Mouse (Mus musculus): ENCODE results near the gene Ncapg2. TPM values are rescaled to one million over a fixed set of nuclear protein-coding genes. Genes with fewer than 3 reads are reported as not detected.

Ncapg2 gene
- polyA plus RNA-seq, 1 experiment from 2014 or later: 22.7 TPM

DNA sequence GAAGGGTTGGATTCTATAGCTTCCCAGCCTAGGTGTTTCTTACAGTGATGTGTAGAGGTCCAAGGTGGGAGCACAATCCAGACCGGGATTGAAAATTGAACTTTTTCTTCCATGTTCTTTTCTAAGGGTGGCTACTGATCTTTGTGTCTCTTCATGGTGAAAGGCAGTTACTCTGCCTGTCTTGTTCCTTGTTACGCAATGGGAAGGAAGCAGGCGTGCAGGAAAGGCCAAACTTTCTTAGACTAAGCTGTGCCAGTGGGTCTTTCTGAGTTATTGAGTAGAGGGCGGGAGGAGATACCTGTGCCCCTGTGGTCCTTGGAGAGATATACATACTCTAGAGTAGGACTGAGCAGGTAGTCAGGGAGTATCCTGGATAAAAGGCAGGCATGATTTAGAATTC is 9.7 kb downstream of the Ncapg2 start:
- Histone ChIP-seq H3K9me3 (ENCODE audit: control insufficient read depth, low read length) (no peaks in the 10 kb centered on the region), H3K4me2 (ENCODE audit: low read length) (no peak overlapping the region), H3K27ac (replicated peaks in 1 of 2; ENCODE audit: control insufficient read depth in 1 of 2, insufficient read depth in 1 of 2, low read depth in 2 of 2, low read length in 2 of 2) (no peak overlapping the region), H3K9ac (ENCODE audit: low read length) (no peak overlapping the region), H3K36me3 (ENCODE audit: control insufficient read depth, insufficient read depth, low read length) (peaks cover 67% of the 10 kb centered on the region), H3K27me3 (ENCODE audit: control insufficient read depth, insufficient read depth, low read length) (no peaks in the 10 kb centered on the region), H3K4me3 (ENCODE audit: control insufficient read depth in 1 of 2, insufficient read depth in 1 of 2, low read depth in 1 of 2, low read length in 2 of 2) (no peak overlapping the region), H3K4me1 (ENCODE audit: control insufficient read depth in 2 of 2, insufficient read depth in 2 of 2, low read length in 2 of 2) (no peaks in the 10 kb centered on the region)
- WGBS: 96% methylated on average over 4 of the region's 4 CpGs
- no peak for ATAC-seq (ENCODE audit: insufficient number of reproducible peaks, insufficient read depth, low FRiP score, low read depth)

DNA sequence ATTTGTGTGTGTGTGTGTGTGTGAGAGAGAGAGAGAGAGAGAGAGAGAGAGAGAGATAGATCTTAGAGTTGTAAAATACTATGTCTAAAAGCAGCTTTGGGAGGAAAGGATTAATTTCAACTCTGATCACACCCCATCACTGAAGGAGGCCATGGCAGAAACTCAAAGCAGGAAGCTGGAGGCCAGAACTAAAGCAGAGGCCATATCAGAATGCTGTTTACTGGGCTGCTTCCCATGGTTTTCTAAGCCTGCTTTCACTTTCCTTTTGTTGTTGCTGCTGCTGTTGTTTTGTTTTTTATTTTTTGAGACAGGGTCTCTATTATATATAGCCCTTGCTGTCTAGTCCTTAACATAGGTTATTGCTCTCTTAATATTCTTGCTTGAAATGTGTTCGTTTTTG is 11.3 kb downstream of the Ncapg2 start:
- no peaks in the 10 kb centered on the region for H3K4me1 ChIP-seq (ENCODE audit: control insufficient read depth in 2 of 2, insufficient read depth in 2 of 2, low read length in 2 of 2)
- H3K4me3 ChIP-seq (ENCODE audit: control insufficient read depth in 1 of 2, insufficient read depth in 1 of 2, low read depth in 1 of 2, low read length in 2 of 2): no peak overlapping the region
- no peaks in the 10 kb centered on the region for H3K27me3 ChIP-seq (ENCODE audit: control insufficient read depth, insufficient read depth, low read length)
- no peak overlapping the region for H3K9ac ChIP-seq (ENCODE audit: low read length)
- H3K9me3 ChIP-seq (ENCODE audit: control insufficient read depth, low read length): no peaks in the 10 kb centered on the region
- no peak overlapping the region for H3K4me2 ChIP-seq (ENCODE audit: low read length)
- no peak for ATAC-seq (ENCODE audit: insufficient number of reproducible peaks, insufficient read depth, low FRiP score, low read depth)
- WGBS: 83% methylated on average over 1 of the region's 1 CpGs
- no peak overlapping the region for H3K27ac ChIP-seq (replicated peaks in 1 of 2; ENCODE audit: control insufficient read depth in 1 of 2, insufficient read depth in 1 of 2, low read depth in 2 of 2, low read length in 2 of 2)
- H3K36me3 ChIP-seq (ENCODE audit: control insufficient read depth, insufficient read depth, low read length): peaks cover 67% of the 10 kb centered on the region

DNA sequence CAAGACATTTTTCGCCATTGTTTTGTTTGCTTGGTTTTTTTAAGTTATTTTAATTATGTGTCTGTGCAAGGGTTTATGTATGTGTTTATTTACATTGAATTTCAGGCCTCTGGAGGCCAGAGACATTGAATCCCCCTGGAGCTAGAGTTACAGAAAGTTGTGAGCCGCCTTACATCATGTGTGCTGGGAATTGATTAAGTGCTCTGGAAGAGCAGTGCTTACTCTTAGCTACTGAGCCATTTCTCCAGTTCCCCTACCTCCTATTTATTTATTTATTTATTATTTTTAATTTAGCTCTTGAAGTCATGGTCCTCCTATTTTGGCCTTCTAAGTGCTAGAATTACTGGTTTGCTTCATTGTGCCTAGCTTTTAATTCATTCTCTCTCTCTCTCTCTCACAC is 16.5 kb downstream of the Ncapg2 start:
- ATAC-seq (ENCODE audit: insufficient number of reproducible peaks, insufficient read depth, low FRiP score, low read depth): no peak
- WGBS: 88% methylated on average over 2 of the region's 2 CpGs
- Histone ChIP-seq H3K4me3 (ENCODE audit: control insufficient read depth in 1 of 2, insufficient read depth in 1 of 2, low read depth in 1 of 2, low read length in 2 of 2) (no peak overlapping the region), H3K9me3 (ENCODE audit: control insufficient read depth, low read length) (no peaks in the 10 kb centered on the region), H3K27ac (replicated peaks in 1 of 2; ENCODE audit: control insufficient read depth in 1 of 2, insufficient read depth in 1 of 2, low read depth in 2 of 2, low read length in 2 of 2) (no peak overlapping the region), H3K4me2 (ENCODE audit: low read length) (no peak overlapping the region), H3K27me3 (ENCODE audit: control insufficient read depth, insufficient read depth, low read length) (no peaks in the 10 kb centered on the region), H3K4me1 (ENCODE audit: control insufficient read depth in 2 of 2, insufficient read depth in 2 of 2, low read length in 2 of 2) (no peaks in the 10 kb centered on the region), H3K9ac (ENCODE audit: low read length) (no peak overlapping the region), H3K36me3 (ENCODE audit: control insufficient read depth, insufficient read depth, low read length) (peaks cover 75% of the 10 kb centered on the region)

DNA sequence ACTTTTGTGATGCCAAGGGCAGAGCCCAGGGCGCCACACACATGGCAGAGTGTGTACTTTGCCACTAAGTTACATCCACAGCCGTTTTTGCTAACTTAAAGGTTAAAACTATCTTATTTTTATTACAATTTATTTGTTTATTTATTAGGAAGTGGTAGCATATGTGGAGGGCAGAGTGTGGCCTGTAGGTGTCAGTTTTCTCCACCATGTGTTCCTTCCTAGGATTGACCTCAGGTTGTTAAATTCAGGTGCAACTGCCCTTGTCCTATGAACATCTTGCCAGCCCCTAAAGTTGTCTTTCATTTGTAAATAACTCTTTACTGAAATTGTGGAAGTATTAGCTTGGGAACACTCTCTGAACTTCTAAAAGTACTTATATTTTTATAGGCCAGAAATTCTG is 20.2 kb downstream of the Ncapg2 start:
- ATAC-seq (ENCODE audit: insufficient number of reproducible peaks, insufficient read depth, low FRiP score, low read depth): no peak
- H3K9ac ChIP-seq (ENCODE audit: low read length): no peak overlapping the region
- no peaks in the 10 kb centered on the region for H3K9me3 ChIP-seq (ENCODE audit: control insufficient read depth, low read length)
- H3K27ac ChIP-seq (replicated peaks in 1 of 2; ENCODE audit: control insufficient read depth in 1 of 2, insufficient read depth in 1 of 2, low read depth in 2 of 2, low read length in 2 of 2): no peak overlapping the region
- WGBS: 84% methylated on average over 2 of the region's 2 CpGs
- no peaks in the 10 kb centered on the region for H3K4me1 ChIP-seq (ENCODE audit: control insufficient read depth in 2 of 2, insufficient read depth in 2 of 2, low read length in 2 of 2)
- H3K4me2 ChIP-seq (ENCODE audit: low read length): no peak overlapping the region
- no peak overlapping the region for H3K4me3 ChIP-seq (ENCODE audit: control insufficient read depth in 1 of 2, insufficient read depth in 1 of 2, low read depth in 1 of 2, low read length in 2 of 2)
- H3K36me3 ChIP-seq (ENCODE audit: control insufficient read depth, insufficient read depth, low read length): peaks cover 86% of the 10 kb centered on the region
- no peaks in the 10 kb centered on the region for H3K27me3 ChIP-seq (ENCODE audit: control insufficient read depth, insufficient read depth, low read length)

DNA sequence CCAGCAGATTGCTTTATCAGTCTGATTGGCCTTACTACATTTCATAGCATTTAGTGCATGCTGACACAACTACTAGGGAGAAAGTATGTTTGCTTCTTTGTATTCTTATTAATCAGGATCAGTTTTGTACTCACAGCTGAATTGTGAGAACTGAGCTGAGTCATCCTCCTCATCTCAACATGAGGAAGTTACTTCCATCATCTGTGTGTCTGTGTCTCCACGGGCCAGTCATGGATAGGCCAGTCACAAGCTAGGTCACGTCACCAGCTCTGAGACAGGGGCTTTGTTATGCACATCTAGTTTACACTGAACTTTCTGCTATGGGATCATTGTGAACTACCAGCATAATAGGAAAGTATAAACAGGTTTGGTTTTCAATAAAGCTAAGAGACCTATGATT is 28.5 kb downstream of the Ncapg2 start:
- WGBS: 92% methylated on average over 2 of the region's 2 CpGs
- peaks cover 85% of the 10 kb centered on the region for H3K36me3 ChIP-seq (ENCODE audit: control insufficient read depth, insufficient read depth, low read length)

DNA sequence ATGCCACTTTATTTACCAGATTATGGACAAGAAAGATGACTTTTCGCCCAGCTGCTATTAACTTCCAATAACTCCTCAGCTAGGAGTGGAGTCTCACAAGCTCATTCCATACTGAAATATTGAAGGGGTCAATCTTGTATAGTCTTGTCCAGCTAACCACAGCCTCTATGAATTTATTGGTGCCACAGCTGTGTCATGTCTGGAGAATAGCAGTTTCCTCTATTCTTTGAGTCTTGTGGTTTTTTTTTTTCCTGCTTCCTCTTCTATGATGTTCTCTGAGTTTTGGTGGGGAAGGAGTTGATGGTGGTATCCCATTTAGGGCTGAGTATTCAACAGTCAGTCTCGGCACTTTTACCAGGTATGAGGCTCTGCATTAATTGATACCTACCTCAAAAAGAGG is 30.0 kb downstream of the Ncapg2 start:
- H3K4me2 ChIP-seq (ENCODE audit: low read length): no peak overlapping the region
- no peak overlapping the region for H3K9ac ChIP-seq (ENCODE audit: low read length)
- no peaks in the 10 kb centered on the region for H3K4me1 ChIP-seq (ENCODE audit: control insufficient read depth in 2 of 2, insufficient read depth in 2 of 2, low read length in 2 of 2)
- peaks cover 85% of the 10 kb centered on the region for H3K36me3 ChIP-seq (ENCODE audit: control insufficient read depth, insufficient read depth, low read length)
- WGBS: 89% methylated on average over 2 of the region's 2 CpGs
- no peaks in the 10 kb centered on the region for H3K27me3 ChIP-seq (ENCODE audit: control insufficient read depth, insufficient read depth, low read length)
- no peaks in the 10 kb centered on the region for H3K9me3 ChIP-seq (ENCODE audit: control insufficient read depth, low read length)
- no peak overlapping the region for H3K4me3 ChIP-seq (ENCODE audit: control insufficient read depth in 1 of 2, insufficient read depth in 1 of 2, low read depth in 1 of 2, low read length in 2 of 2)
- ATAC-seq (ENCODE audit: insufficient number of reproducible peaks, insufficient read depth, low FRiP score, low read depth): no peak
- no peak overlapping the region for H3K27ac ChIP-seq (replicated peaks in 1 of 2; ENCODE audit: control insufficient read depth in 1 of 2, insufficient read depth in 1 of 2, low read depth in 2 of 2, low read length in 2 of 2)

More for the DNA sequence above, 28.5 kb downstream of the Ncapg2 start:
- Histone ChIP-seq H3K4me2 (ENCODE audit: low read length) (no peak overlapping the region), H3K4me3 (ENCODE audit: control insufficient read depth in 1 of 2, insufficient read depth in 1 of 2, low read depth in 1 of 2, low read length in 2 of 2) (no peak overlapping the region), H3K4me1 (ENCODE audit: control insufficient read depth in 2 of 2, insufficient read depth in 2 of 2, low read length in 2 of 2) (no peaks in the 10 kb centered on the region), H3K9ac (ENCODE audit: low read length) (no peak overlapping the region), H3K27ac (replicated peaks in 1 of 2; ENCODE audit: control insufficient read depth in 1 of 2, insufficient read depth in 1 of 2, low read depth in 2 of 2, low read length in 2 of 2) (no peak overlapping the region), H3K9me3 (ENCODE audit: control insufficient read depth, low read length) (no peaks in the 10 kb centered on the region), H3K27me3 (ENCODE audit: control insufficient read depth, insufficient read depth, low read length) (no peaks in the 10 kb centered on the region)
- ATAC-seq (ENCODE audit: insufficient number of reproducible peaks, insufficient read depth, low FRiP score, low read depth): no peak

DNA sequence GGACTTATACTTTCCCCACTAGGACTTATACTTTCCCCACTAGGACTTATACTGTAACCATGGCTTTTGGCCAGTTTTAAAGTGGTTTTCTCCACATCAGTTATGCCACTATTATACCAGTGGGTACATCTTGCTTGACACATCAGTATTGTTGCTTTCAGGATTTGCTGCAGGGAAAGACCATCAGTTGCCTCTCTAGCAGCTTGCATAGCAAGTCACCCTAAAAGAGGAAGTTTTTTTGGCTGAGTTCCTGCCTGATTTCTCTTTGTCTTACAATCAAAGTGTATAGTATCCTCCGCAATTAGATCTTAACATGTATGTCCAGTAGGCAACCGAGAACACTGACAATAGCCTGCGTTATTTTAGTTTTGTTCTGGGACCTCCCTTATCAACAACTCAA is 30.9 kb downstream of the Ncapg2 start:
- H3K4me2 ChIP-seq (ENCODE audit: low read length): no peak overlapping the region
- H3K36me3 ChIP-seq (ENCODE audit: control insufficient read depth, insufficient read depth, low read length): peaks cover 86% of the 10 kb centered on the region
- 83% methylated on average over 3 of the region's 3 CpGs for WGBS
- H3K27me3 ChIP-seq (ENCODE audit: control insufficient read depth, insufficient read depth, low read length): no peaks in the 10 kb centered on the region
- no peak for ATAC-seq (ENCODE audit: insufficient number of reproducible peaks, insufficient read depth, low FRiP score, low read depth)
- H3K4me1 ChIP-seq (ENCODE audit: control insufficient read depth in 2 of 2, insufficient read depth in 2 of 2, low read length in 2 of 2): no peaks in the 10 kb centered on the region
- H3K27ac ChIP-seq (replicated peaks in 1 of 2; ENCODE audit: control insufficient read depth in 1 of 2, insufficient read depth in 1 of 2, low read depth in 2 of 2, low read length in 2 of 2): no peak overlapping the region
- H3K4me3 ChIP-seq (ENCODE audit: control insufficient read depth in 1 of 2, insufficient read depth in 1 of 2, low read depth in 1 of 2, low read length in 2 of 2): no peak overlapping the region
- H3K9me3 ChIP-seq (ENCODE audit: control insufficient read depth, low read length): no peaks in the 10 kb centered on the region
- no peak overlapping the region for H3K9ac ChIP-seq (ENCODE audit: low read length)

DNA sequence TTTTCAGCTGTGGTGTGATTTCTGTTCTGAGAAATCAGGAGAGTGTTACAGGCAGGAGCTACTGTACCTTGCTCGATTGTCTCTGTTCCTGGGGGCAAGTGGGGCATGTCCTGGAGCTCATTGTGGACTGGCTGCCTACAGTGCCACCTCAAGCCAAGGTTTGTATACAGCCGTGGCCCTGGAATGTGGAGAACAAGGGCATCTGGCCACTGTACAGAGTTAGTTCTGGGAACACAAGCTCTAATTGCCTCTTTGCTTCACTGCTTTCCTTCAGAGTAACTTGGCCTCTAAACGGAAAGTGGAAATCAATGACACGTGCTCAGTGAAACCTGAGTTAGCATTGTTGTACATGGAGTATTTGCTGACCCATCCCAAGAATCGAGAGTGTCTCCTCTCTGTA is 33.4 kb downstream of the Ncapg2 start:
- Histone ChIP-seq H3K4me1 (ENCODE audit: control insufficient read depth in 2 of 2, insufficient read depth in 2 of 2, low read length in 2 of 2) (no peaks in the 10 kb centered on the region), H3K9ac (ENCODE audit: low read length) (no peak overlapping the region), H3K27ac (replicated peaks in 1 of 2; ENCODE audit: control insufficient read depth in 1 of 2, insufficient read depth in 1 of 2, low read depth in 2 of 2, low read length in 2 of 2) (no peak overlapping the region), H3K4me2 (ENCODE audit: low read length) (no peak overlapping the region), H3K4me3 (ENCODE audit: control insufficient read depth in 1 of 2, insufficient read depth in 1 of 2, low read depth in 1 of 2, low read length in 2 of 2) (no peak overlapping the region), H3K27me3 (ENCODE audit: control insufficient read depth, insufficient read depth, low read length) (no peaks in the 10 kb centered on the region), H3K36me3 (ENCODE audit: control insufficient read depth, insufficient read depth, low read length) (peaks cover 87% of the 10 kb centered on the region), H3K9me3 (ENCODE audit: control insufficient read depth, low read length) (no peaks in the 10 kb centered on the region)
- no peak for ATAC-seq (ENCODE audit: insufficient number of reproducible peaks, insufficient read depth, low FRiP score, low read depth)
- 86% methylated on average over 5 of the region's 5 CpGs for WGBS

Measured in heart, embryonic 14.5 days (tissue).